Mouse (Mus musculus): ENCODE data around the gene Ostf1.

The Ostf1 gene

DNA sequence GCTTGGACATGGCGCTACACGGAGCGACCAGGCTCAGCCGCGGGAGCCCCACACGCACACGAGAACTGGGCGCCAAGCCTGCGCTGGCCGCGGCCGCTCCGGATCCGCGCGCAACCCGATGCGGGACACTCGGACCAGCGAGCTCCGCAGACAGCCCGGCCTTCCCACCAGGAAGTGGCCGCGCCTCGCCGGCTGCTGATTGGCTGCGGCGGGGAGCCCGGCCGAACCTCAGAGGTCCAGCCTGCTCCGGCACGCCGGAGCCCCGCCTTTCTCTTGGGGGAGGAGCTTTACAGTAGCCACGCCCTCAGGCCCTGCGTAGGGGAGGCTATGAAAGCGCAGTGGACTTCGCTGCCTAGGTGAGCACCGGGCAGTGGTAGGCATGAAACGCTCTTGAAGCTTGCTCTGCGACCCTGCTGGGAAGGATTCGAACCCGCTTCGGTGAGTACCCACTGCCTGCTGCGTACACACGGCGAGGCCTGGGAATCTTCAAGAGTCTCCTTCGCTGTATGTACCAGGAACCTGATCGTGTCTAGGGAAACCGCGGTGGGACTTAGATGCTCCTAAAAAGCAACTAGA is at the start of gene Ostf1, which contains the start of gene Nmrk1:
Ostf1 (minus strand) TSS at position 180 of the 576 bp plus-strand sequence.
Nmrk1 (plus strand) TSS at position 307 of the 576 bp plus-strand sequence.
- DNase-seq, result peak; percentile 91

DNA sequence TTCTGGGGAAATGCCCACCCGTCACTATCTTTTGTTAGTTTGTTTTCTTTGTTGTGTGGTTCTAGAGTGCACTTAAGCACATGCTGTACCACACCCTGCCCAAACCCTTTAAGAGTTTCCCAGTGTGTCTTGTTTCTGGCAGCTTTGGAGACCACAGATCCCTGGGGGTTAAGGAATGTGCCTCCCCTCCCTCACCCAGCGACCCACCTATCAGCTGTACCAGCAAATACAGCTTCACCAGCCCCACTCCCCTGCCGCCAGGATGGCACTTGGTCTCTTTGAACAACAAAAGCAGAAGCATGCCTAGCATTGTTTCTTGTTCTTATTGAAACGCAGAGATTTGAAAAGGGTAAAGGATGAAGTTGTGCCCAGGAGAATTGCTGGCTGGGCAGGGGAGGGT is 41.5 kb upstream of the Ostf1 start:
- DNase-seq, result no peak

DNA sequence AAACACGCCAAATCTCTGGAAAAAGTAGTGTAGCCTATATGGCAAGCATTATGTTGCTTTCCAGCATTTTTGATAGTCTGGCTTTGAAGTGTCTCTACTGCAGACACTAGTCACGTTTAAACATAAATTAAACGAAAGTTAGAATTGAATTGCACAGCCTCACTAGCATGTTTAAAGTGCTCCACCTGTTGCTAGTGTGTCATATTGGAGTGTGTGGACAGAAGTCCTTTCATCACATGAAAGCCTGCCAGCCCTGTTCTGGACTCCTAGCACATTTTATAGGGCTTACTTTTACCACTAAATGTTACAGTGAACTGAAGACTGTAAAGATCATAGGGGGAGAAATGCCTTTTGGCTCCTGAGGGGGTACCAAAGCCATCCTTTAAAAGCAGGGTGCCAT is 40.9 kb upstream of the Ostf1 start:
- DNase-seq, result no peak

DNA sequence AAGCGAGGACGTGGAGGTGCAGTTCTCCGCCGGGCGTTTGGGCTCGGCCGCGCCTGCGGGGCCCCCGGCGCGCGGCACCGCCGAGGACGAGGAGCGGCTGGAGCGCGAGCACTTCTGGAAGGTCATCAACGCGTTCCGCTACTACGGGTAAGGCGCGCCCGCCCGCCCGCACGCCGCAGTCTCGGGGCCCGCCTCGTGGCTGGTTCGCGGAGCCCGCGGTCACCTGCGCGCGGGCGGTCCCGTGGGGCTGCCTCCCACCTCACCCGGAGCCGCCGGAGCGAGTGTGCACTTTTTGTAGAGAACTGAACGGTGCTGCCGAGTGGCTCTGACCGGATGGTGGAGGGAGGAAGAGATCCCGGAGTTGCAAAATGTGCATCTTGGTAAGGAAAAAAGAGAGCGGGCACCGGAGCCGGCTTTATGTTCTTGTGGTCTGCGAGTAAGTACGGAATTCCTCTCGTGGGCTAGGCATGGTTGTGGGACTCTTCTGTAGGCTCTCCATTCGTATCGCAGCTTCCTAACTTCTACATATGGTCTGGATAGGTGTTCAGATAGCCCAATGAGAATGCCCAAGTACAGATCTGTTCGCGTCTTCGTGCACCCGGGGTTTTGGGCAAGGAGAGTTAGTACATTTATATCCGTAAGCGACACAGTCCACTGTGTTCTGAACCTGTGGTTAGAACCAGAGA is 39.6 kb upstream of the Ostf1 start:
- peak; percentile 52 for DNase-seq

DNA sequence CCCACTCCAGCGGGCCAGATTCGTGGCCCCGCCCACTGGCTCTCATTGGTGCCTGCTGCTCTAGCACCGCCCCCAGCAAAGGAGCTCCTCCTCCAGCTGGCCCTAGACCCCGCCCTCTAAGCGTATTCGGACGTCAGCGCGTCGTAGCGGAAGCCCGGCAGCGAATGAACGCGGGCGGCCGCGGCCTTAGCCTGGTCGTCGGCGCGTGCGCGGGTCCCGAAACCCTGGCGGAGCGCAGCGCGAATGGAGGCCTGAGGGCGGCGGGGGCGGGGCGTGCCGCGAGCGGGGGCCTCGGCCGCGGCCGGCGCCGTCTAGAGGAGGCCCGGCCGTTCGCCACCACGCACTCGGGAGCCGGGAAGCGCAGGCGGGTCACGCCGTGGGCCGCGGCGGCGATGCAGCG is 39.0 kb upstream of the Ostf1 start, which contains the start of gene Carnmt1:
Carnmt1 (plus strand) TSS at position 157 of the 400 bp plus-strand sequence.
- peak; percentile 97 for DNase-seq

DNA sequence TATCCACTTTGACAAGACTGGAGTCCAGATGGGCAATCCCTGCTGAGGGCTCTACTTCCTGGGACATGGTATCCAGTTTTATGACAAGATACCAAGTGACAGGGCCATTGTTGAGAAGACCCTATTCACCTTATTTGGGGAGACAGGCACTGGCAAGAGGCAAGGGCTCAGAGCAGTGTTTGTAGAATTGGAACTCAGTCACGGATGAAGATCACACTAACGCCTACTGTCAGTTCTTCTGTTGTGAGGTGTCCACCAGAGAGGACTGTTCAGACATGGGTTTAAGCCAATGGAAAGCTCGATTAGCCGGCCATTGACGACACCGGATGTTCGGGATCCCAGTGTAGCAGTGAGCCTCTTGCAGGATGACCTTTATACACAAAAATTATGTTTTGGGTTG is 37.9 kb upstream of the Ostf1 start:
- DNase-seq, result no peak

DNA sequence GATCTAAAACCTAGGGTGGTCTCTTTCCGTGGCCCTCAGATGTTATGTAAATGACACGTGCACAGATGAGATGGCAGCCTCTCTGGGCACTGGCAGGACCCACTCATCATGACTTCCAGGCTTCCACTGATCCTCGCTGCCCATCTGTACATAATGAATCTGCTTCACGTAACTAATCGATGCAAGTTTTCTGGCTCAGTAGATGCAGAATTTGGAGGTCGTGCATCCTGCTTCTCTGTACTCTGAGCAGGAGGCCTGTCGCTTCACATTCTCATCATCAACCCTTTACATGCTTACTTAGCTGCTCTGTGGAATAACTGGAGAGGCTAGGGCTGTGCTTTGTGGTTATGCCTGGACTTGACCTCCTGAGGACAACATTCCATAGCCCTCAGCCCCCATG is 35.3 kb upstream of the Ostf1 start:
- DNase-seq, result no peak

DNA sequence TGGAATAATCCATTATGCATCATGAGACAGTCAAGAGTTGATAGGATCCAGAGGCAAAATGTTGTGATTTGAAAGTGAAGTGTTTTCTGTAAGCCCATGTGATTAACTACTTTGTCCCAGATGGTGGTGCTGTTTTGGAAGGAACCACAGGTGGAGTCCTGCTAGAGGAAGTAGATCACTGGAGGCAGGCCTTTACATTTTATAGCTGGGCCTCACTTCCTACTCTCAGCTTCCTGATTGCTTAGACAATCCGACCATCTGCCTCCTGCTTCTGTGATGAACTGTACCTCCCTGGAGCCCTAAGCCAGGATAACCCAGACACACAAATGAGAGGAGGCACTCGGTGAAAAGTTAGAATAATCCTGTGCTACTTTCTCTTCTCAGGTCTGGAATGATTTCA is 32.3 kb upstream of the Ostf1 start:
- no peak for DNase-seq

DNA sequence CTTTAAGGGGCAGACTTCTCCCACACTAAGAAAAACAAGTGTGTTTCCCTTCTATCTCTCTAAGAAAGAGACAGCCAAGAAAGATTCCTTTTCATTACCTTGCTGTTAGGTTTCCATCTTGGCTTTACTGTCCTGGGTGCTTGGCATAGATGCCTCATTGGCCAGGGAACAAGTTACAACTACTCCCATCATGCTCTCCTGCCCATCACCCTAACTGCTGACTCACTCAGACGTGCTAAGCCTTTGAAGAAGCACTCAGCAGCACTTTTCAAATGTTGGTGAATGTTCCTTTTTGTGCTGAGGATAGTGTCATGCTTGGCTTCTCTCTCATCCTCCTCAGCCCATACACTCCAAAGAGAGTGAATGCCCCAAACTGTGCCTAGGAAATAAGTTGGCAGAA is 30.1 kb upstream of the Ostf1 start:
- DNase-seq, result no peak

DNA sequence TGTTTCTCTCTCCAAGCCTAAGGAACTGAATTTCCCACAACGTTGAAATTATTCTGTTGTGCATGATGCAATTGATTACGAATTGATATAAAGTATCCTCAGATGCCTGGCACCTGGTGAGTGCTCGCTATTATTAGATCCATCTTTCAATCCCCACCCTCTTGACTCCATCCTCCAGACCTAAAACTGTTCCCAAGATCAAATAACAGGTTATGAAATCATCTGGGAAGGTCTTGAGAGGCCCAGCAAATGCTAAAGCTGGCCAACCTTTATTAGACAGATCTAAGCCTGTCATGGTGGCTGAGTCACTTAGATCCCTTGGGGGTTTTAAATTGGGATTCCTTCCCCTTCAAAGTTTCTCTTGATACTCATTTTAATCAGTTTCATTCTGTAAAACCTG is 28.8 kb upstream of the Ostf1 start:
- no peak for DNase-seq

DNA sequence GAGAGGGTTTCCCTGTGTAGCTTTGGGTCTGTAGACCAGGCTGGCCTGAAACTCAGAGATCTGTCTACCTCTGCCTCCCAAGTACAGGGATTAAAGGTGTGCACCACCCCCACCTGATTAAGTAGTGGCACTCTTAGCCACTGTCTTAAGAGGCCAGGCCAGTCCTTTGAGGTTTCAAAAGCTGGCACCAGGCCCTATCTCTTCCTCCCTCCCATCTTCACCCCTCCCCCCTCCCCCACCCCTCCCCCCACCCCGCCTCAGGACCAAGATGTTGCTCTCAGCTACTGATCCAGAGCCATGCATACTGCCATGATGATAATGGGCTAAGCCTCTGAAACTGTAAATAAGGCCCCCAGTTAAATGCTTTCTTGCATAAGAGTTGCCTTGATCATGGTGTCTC is 27.7 kb upstream of the Ostf1 start:
- DNase-seq, result no peak

DNA sequence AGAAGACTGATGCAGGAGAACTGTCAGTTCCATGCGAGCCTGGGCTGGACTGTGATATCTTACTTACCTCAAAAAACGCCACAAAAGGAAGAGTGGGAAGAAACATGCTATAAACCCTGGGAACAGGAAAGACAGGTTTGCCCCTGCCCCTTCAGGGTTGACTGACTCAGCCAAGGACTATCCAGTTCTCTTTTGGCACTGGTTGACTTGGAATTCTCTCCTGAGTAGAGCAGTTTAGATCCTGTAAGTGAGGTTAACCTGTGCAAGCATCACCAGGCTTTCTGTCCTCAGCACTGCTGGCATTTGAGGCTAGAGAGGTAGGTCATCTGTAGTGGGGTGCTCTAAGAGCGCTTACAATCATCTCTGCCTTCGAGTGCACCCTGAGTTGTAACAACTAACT is 26.9 kb upstream of the Ostf1 start:
- DNase-seq, result no peak

DNA sequence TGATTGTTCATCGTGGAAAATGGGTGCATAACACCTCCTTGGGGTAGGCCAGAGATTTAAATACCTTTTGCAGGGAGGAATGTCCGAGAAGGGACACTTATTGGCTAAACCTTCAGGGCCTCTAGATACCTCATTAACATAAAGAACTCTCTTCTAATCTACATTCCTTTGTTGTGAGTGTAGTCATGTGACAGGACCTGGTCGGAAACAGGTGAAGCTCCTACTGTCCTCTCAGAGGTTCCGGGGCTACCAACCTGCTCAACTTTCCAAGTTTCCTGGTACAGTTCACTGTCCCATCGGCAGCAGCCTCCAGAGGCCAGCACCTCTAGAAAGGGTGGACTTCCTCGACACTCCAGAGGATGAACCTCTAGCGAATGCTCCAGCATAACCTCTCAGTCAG is 24.4 kb upstream of the Ostf1 start:
- no peak for DNase-seq

DNA sequence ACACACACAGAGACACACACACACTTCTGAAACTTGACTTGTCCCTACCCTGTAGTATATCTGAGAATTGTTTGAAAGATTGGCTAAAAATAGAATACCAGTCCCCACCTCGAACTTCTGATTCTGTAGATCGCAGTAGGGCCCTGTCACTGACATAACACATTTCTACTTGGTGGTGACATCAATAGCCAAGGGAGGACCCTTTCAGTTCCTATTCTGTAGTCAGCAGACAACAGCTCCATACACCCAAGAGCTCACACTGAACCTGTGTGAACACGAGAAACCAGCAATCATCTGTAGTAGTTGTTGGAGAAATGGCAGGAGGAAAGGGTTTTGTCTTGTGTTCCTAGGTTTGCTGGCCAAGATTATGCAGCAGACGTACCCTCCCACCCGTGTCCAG is 23.4 kb upstream of the Ostf1 start:
- no peak for DNase-seq

DNA sequence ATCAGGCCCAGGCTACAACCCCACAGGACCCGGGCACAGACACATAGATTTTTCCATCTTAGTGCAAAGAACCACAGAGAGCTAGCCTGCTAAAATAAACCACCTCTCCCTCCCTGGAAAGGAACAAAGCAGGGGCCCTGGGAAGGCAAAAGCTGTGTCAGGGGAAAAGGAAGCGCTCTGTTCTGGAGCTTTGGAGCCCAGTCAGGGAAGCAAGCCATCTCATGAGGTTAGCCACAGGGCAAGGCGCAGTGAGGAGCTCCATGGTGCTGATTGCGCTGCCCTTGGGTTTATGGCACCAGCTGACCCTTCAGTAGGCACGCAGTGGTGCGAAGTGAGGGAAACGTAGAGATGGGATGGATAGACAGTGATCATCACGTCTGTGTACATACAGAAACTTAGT is 22.7 kb upstream of the Ostf1 start:
- DNase-seq, result no peak

DNA sequence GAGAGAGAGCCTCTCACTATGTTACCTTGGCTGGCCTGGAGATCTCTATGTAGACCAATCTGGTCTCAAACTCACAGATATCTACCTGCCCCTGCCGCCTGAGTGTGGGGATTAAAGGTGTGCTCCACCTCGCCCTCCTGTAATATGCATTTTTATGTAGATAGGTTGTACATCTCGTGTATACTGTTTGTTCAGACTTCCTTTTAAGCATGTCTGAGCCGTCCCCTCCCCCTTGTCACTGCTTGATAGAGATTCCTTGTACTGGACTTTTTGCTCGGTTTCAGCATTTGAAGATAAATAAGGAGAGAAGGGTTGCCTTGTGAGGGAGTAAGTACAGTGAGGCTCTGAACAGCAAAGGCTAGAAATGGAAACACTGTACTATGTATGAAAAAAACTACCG is 21.4 kb upstream of the Ostf1 start:
- no peak for DNase-seq

DNA sequence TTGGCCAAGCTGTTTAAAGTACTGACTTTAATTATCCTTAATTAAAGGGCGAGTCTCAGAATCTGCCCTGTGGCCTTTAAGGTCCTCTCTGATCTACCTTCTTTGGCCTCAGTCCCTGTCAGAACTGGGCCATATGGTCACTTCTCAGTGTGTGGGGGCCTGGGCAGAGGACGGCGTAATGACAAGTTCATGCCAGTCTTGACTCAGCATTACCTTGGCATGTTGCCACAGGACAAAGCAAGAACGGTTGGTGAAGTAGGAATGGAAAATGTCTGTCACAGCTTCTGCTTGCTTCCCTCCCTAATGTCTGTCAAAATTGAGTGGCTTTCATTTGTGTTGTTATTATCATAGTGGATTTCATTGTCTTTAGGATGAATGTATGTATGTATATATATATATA is 21.0 kb upstream of the Ostf1 start:
- DNase-seq, result no peak

DNA sequence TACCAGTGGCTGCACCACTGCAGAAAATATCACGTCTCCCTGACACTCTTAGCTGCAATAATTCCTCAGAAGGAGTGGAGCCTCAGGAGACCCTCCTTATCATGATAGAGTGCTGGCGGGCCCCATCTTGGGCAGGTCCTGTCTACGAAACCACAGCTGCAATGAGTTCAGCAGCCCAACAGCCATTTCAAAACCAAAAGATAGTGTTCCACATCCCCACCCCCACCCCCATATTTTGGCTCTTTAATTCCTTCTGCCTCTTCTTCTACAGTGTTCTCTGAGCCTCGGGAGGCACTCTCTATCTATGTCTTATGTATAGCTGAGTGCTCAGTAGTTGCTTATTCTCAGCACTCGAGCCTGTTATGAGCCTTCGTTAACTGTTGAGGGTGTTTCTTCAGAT is 18.9 kb upstream of the Ostf1 start:
- DNase-seq, result no peak

DNA sequence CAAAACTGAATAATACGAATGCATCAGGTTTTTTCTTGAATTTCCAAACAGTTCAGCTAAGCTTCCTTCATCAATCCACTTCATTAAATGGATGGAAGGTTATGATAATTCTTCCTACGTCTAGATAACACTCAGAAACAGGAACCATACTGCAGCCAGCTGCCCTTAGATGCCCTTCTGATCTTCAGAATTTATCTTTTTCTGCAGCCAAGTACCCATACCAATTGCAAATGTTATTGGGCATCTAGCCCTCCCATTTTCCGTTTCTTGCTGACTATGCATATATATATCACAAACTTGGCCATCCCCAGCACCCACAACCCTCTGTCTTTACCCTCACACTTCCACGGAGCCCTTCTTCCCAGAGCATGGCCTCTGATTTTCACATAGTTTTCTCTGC is 18.3 kb upstream of the Ostf1 start:
- DNase-seq, result no peak

DNA sequence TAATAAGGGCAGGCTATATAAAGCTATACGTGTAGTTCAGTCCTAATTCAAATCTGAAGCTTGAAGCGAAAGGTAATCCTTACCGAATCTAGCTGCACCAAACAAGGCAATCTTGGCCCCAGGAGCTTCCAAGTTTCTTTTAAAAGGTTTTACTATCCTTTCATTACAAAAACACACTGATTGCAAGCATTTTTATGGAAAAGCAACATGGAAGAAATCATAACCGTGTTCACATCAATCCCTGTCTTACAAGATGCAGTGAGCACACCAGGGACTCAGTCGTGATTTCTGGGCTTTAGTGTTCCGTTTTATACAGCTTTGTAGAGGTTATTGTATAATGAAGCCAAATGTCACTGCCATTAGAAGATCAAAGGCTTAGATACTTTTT is 16.9 kb upstream of the Ostf1 start:
- DNase-seq, result no peak

DNA sequence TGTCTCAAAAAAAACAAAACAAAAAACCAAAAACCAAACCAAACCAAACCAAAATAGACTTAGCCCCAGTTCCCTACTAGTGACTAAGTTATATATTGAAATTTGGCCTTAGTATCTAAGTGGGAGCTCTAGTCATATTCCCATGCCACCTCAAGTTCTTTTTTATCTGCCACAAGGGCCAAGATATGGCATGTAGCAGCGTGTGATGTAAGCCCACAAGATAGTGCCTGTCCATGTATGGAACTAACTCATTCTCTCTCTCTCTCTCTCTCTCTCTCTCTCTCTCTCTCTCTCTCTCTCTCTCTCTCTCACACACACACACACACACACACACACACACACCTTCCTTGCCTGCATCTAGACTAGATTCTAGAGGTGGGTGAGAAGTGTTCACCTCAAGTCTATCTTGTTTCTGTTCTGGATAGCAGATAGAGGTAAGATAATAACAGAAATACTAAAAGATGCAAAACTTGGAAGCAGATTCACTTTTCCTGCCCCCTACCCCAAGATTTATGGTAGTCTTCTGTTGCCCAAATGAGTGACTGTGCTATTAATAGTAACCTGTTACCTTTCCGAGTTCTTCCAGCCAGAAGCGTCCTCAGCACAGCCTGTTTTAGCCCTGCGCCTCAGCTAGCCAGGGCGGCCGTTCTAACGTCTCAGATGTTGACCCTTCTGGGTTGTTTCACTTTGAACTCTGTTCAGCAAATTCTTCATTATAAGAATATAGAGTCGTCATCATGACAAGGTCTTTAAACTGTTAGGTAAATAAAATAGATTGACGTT is 16.3 kb upstream of the Ostf1 start:
- DNase-seq, result no peak

DNA sequence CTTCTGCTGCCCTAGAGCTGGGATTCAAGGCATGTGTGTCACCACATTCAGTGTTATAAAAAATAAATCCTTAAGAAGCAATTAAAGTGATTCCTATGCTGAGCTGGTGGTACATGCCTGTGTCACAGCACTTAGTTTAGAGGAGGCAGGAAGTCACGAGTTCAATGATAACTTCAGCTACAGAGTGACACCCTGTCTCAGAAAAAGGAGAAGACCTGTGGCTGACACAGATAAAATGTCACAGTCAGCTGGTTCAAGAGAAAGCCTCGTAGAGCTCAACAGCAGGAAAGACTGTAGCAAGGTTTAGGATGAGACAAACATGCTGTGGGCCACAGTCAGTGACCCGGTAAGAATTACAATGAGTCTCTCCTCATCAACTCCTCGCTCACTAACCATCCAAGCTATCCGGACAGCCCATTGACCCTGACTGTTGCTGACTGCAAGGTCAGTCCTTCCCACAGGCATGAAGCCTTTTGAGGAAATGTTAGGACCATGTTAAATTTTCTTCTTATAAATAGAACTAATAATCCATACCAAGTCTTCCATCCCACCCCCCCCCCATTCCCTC is 15.3 kb upstream of the Ostf1 start:
- no peak for DNase-seq

DNA sequence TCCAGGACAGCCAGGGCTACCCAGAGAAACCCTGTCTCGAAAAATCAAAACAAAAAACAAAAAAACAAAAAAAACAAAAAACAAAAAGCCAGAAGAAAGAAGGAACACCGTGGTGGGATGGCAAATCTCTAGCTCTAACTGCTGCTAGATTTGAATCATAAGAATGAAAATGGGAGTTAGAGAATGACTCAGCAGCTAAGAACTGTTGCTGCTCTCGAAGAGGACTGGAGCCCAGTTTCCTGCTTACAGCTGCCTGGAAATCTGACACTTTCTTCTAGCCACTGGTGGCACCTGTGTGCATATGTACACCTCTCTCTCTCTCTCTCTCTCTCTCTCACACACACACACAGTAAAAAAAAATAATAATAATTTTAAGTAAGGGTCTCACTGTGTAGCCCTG is 14.8 kb upstream of the Ostf1 start:
- DNase-seq, result no peak

DNA sequence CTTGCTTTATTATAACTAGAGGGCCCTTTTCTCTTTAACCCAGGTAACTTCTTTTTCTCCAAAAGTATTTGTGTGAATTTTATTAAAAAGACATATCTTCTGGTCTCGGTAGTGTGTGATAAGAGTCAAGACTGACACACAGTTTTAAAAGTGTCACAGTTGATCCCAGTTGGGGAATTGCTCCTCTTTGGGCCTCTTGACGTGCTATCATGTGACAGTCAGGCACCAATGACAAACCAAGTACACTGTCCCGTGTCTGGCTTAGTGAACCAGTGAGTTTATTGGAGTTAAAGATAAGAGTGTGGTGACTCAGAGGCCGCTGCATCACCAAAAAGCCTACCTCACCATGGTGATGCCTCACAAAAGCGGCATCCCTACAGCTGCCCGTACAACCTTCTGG is 12.5 kb upstream of the Ostf1 start:
- no peak for DNase-seq

Measured in right cerebral cortex, postnatal 14 days (tissue).